Mouse (Mus musculus) ovary, postnatal 10 days (tissue): Measurements from ENCODE around the gene Dnttip1.

Experiments
- DNase-seq: peaks from one replicate; pipeline ENCODE4 v3.0.0; 2022; ENCODE audit warnings: low spot score

Gene Dnttip1

GRCm38 (mm10) chr2:164754105-164754504 lies 8.3 kb downstream of the Dnttip1 start:
- no peak for DNase-seq

- DNase-seq: no peak
Measured at GRCm38 (mm10) chr2:164754800-164755199, 9.0 kb downstream of the Dnttip1 start.

- DNase-seq: no peak
Measured at GRCm38 (mm10) chr2:164757841-164758240, 12.1 kb downstream of the Dnttip1 start.

- no peak for DNase-seq
Measured at GRCm38 (mm10) chr2:164758692-164759091, 12.9 kb downstream of the Dnttip1 start.

- no peak for DNase-seq
Measured at GRCm38 (mm10) chr2:164760059-164760833, 14.5 kb downstream of the Dnttip1 start.

GRCm38 (mm10) chr2:164761502-164761901 lies 15.7 kb downstream of the Dnttip1 start:
- no peak for DNase-seq

- no peak for DNase-seq
Measured at GRCm38 (mm10) chr2:164761971-164762370, 16.2 kb downstream of the Dnttip1 start.

GRCm38 (mm10) chr2:164762593-164762992 lies 16.8 kb downstream of the Dnttip1 start:
- DNase-seq: no peak

- no peak for DNase-seq
Measured at GRCm38 (mm10) chr2:164765841-164766240, 20.1 kb downstream of the Dnttip1 start.

GRCm38 (mm10) chr2:164767812-164768540 lies 22.2 kb downstream of the Dnttip1 start:
- DNase-seq: no peak

- DNase-seq: peak; percentile 96
Measured at GRCm38 (mm10) chr2:164769258-164770037, 23.7 kb downstream of the Dnttip1 start, which contains the start of gene Ube2c. Gene Ube2c (plus strand): TSS chr2:164769898.

GRCm38 (mm10) chr2:164770279-164770678 lies 24.5 kb downstream of the Dnttip1 start:
- no peak for DNase-seq

- no peak for DNase-seq
Measured at GRCm38 (mm10) chr2:164771123-164771522, 25.3 kb downstream of the Dnttip1 start.

- no peak for DNase-seq
Measured at GRCm38 (mm10) chr2:164773229-164773988, 27.6 kb downstream of the Dnttip1 start.

GRCm38 (mm10) chr2:164773989-164774364 lies 28.2 kb downstream of the Dnttip1 start:
- no peak for DNase-seq

- DNase-seq: no peak
Measured at GRCm38 (mm10) chr2:164776130-164776529, 30.3 kb downstream of the Dnttip1 start.

- DNase-seq: no peak
Measured at GRCm38 (mm10) chr2:164776801-164777200, 31.0 kb downstream of the Dnttip1 start.

GRCm38 (mm10) chr2:164777246-164778014 lies 31.6 kb downstream of the Dnttip1 start:
- DNase-seq: no peak

GRCm38 (mm10) chr2:164778015-164778287 lies 32.2 kb downstream of the Dnttip1 start:
- DNase-seq: no peak

- DNase-seq: no peak
Measured at GRCm38 (mm10) chr2:164778809-164779208, 33.0 kb downstream of the Dnttip1 start.

GRCm38 (mm10) chr2:164779481-164780086 lies 33.8 kb downstream of the Dnttip1 start, which contains the start of gene Tnnc2:
Gene Tnnc2 (minus strand): TSS chr2:164779967.
- DNase-seq: no peak
